Mouse (Mus musculus) ES-Bruce4 (cell line): ENCODE measurements around the gene Cubn.
A peak's percentile ranks its signal among the peaks of the same experiment; 100 is the strongest.

Source experiments
- CTCF ChIP-seq: IDR thresholded peaks from one replicate; pipeline ENCODE4 v1.8.1; 2011; ENCODE audit warnings: low read depth, low read length
- EP300 ChIP-seq: IDR thresholded peaks from 2 replicates; pipeline ENCODE4 v1.6.1; 2011; ENCODE audit warnings: low read depth, low read length; ENCODE audit not compliant: insufficient read depth
- POLR2A ChIP-seq: IDR thresholded peaks from one replicate; pipeline ENCODE4 v1.8.1; 2011; ENCODE audit warnings: low read length; ENCODE audit not compliant: insufficient read depth

DNA sequence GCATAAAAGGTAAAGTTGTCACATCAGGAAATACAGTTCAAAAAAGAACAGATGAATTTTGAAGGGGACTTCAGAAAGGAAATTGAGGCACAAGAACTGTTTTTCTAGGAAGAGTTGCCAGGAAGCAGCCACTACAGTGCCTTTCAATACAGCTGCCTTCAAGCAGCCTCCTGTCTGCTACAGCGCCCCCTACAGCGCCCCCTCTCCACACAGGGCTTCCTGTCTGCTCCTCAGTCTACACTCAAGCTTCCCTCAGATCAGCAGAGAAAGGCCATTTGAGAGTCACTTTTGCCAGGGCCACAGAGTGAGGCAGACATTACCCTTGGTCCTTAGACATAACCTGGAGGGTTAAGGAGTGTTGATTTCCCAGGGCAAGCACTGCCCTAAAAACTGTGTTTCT lies 46.1 kb upstream of the Cubn start:
- TF ChIP-seq CTCF (peak; percentile 57), POLR2A (no peak), EP300 (no peak)
